Mouse (Mus musculus) liver, embryonic 14.5 days (tissue): ENCODE data around the gene Gm5965.

ENCODE experiments used
- CTCF ChIP-seq: IDR thresholded peaks from 2 replicates; pipeline ENCODE4 v1.5.1; 2016; ENCODE audit warnings: antibody characterized with exemption, low read depth, control low read depth
- EP300 ChIP-seq: IDR thresholded peaks from 2 replicates; pipeline ENCODE4 v1.6.1; 2016; ENCODE audit warnings: antibody characterized with exemption, low read depth

- TF ChIP-seq CTCF = no peak
- no peak for TF ChIP-seq EP300
Measured at GRCm38 (mm10) chr16:88774106-88774505, 3.6 kb upstream of the Gm5965 start, which contains the start of gene 2310057N15Rik.
